Mouse (Mus musculus): ENCODE data around the gene Ccdc157.

The Ccdc157 gene

GRCm38 (mm10) chr11:4183511-4183910 is 23.4 kb upstream of the Ccdc157 start:
- in situ Hi-C loops (cut with MseI, MboI) = no loop called here

GRCm38 (mm10) chr11:4182061-4182460 is 22.0 kb upstream of the Ccdc157 start:
- in situ Hi-C loops (cut with MseI, MboI) = no loop called here

GRCm38 (mm10) chr11:4177716-4178115 is 17.6 kb upstream of the Ccdc157 start:
- in situ Hi-C loops (cut with MseI, MboI) = no loop called here

GRCm38 (mm10) chr11:4174586-4174985 is 14.5 kb upstream of the Ccdc157 start:
- in situ Hi-C loops (cut with MseI, MboI) = no loop called here

GRCm38 (mm10) chr11:4166467-4167090 is 6.5 kb upstream of the Ccdc157 start:
- in situ Hi-C loops (cut with MseI, MboI) = no loop called here

GRCm38 (mm10) chr11:4164701-4165100 is 4.6 kb upstream of the Ccdc157 start:
- in situ Hi-C loops (cut with MseI, MboI) = no loop called here

GRCm38 (mm10) chr11:4160758-4161480 is 826 bp upstream of the Ccdc157 start:
- in situ Hi-C loops (cut with MseI, MboI) = no loop called here

GRCm38 (mm10) chr11:4158676-4159075 is 1.4 kb downstream of the Ccdc157 start:
- in situ Hi-C loops (cut with MseI, MboI) = no loop called here

- in situ Hi-C loops (cut with MseI, MboI) = no loop called here
These were observed 4.5 kb downstream of the Ccdc157 start for GRCm38 (mm10) chr11:4155641-4156040.

- in situ Hi-C loops (cut with MseI, MboI) = no loop called here
These were observed 6.4 kb downstream of the Ccdc157 start for GRCm38 (mm10) chr11:4153694-4154093.

- in situ Hi-C loops (cut with MseI, MboI) = no loop called here
These were observed 10.2 kb downstream of the Ccdc157 start for GRCm38 (mm10) chr11:4149886-4150285.

- in situ Hi-C loops (cut with MseI, MboI) = no loop called here
These were observed 11.4 kb downstream of the Ccdc157 start for GRCm38 (mm10) chr11:4148536-4149156.

GRCm38 (mm10) chr11:4148120-4148519 is 12.0 kb downstream of the Ccdc157 start:
- in situ Hi-C loops (cut with MseI, MboI) = no loop called here

GRCm38 (mm10) chr11:4147098-4147497 is 13.0 kb downstream of the Ccdc157 start:
- in situ Hi-C loops (cut with MseI, MboI) = no loop called here

GRCm38 (mm10) chr11:4146381-4146780 is 13.7 kb downstream of the Ccdc157 start:
- in situ Hi-C loops (cut with MseI, MboI) = no loop called here

- in situ Hi-C loops (cut with MseI, MboI) = no loop called here
These were observed 16.6 kb downstream of the Ccdc157 start for GRCm38 (mm10) chr11:4143281-4144062.

GRCm38 (mm10) chr11:4142352-4142751 is 17.7 kb downstream of the Ccdc157 start:
- in situ Hi-C loops (cut with MseI, MboI) = no loop called here

GRCm38 (mm10) chr11:4141505-4141904 is 18.6 kb downstream of the Ccdc157 start:
- in situ Hi-C loops (cut with MseI, MboI) = no loop called here

GRCm38 (mm10) chr11:4138964-4139363 is 21.1 kb downstream of the Ccdc157 start:
- in situ Hi-C loops (cut with MseI, MboI) = no loop called here

GRCm38 (mm10) chr11:4134986-4135935 is 24.8 kb downstream of the Ccdc157 start, which contains the start of gene Rnf215:
Gene Rnf215, plus strand, starts transcription at chr11:4135202.
- in situ Hi-C loops (cut with MseI, MboI) = loop anchor here in 1 of 2 experiments (5.0 kb wide), 1 partner anchor 82 kb away; the partner anchor contains the start of gene Castor1

GRCm38 (mm10) chr11:4134400-4134799 is 25.7 kb downstream of the Ccdc157 start:
- in situ Hi-C loops (cut with MseI, MboI) = loop anchor here in 1 of 2 experiments (5.0 kb wide), 1 partner anchor 83 kb away; the partner anchor contains the start of gene Castor1

Measured in mouse trophoblast stem cell (cell line).